Mouse (Mus musculus) stomach, embryonic 15.5 days (tissue): Measurements from ENCODE around the gene Prm2. TPM values are rescaled to one million over a fixed set of nuclear protein-coding genes. Genes with fewer than 3 reads are reported as not detected.

Experiments used
- ATAC-seq: fragments of 200-750 bp; cut with Nextera tagmentation; 2 replicates; pipeline ENCODE4 v1.8.0; 2017; ENCODE audit warnings: low read depth, moderate number of reproducible peaks, moderate TSS enrichment; ENCODE audit not compliant: insufficient read depth, low FRiP score
- H3K27ac ChIP-seq: fragments of 300-500 bp; sonication (generic); 2 replicates; pipeline ENCODE4 v1.5.1; 2015; ENCODE audit warnings: mild to moderate bottlenecking, inconsistent platforms
- H3K27me3 ChIP-seq: fragments of 300-500 bp; sonication (generic); replicated peaks from 2 replicates; pipeline ENCODE4 v1.6.1; 2015; ENCODE audit warnings: inconsistent platforms
- H3K36me3 ChIP-seq: fragments of 300-500 bp; sonication (generic); 2 replicates; pipeline ENCODE4 v1.6.1; 2015; ENCODE audit warnings: inconsistent platforms
- H3K4me1 ChIP-seq: fragments of 300-500 bp; sonication (generic); 2 replicates; pipeline ENCODE4 v1.6.1; 2015; ENCODE audit warnings: inconsistent platforms
- H3K4me2 ChIP-seq: fragments of 300-500 bp; sonication (generic); 2 replicates; pipeline ENCODE4 v1.6.1; 2015; ENCODE audit warnings: mild to moderate bottlenecking, inconsistent platforms
- H3K4me3 ChIP-seq: fragments of 300-500 bp; sonication (generic); replicated peaks from 2 replicates; pipeline ENCODE4 v1.5.1; 2015; ENCODE audit warnings: inconsistent platforms
- H3K9ac ChIP-seq: fragments of 300-500 bp; sonication (generic); 2 replicates; pipeline ENCODE4 v1.6.1; 2015; ENCODE audit warnings: inconsistent platforms
- H3K9me3 ChIP-seq: fragments of 300-500 bp; sonication (generic); 2 replicates; pipeline ENCODE4 v1.6.1; 2016; ENCODE audit warnings: inconsistent platforms
- WGBS: fragments of 180-500 bp; shearing (Covaris S2); methylation state at CpG from one replicate; pipeline ENCODE4 v1.1.7; 2015; 5-methylcytosine and 5-hydroxymethylcytosine counted together
- polyA plus RNA-seq: library from polyadenylated mRNA; unstranded; fragments of >200 nt; fragmentation: Nextera tagmentation; extraction: Ambion mirVana; gene quantifications from 2 replicates; pipeline ENCODE4 v1.2.1, GENCODE M21; 2015

The Prm2 gene
- polyA plus RNA-seq = not detected in 2 replicates

DNA sequence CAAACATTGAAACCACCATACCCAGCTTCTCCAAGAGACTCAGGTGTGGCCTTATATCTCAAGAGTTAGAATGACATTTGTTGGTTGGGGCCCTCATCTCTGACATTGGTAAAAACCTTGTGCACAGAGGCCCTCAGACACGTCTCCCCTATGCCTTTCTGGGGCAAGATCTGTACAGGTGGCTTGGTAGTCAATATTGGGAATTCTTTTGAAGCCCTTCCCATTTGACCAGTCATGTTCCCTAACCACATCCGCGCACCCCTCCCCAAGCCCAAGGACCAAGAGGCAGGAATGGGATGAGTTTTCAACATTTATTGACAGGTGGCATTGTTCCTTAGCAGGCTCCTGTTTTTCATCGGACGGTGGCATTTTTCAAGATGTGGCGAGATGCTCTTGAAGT, at the start of gene Prm2:
Prm2 (minus strand) TSS at position 101 of the 400 bp plus-strand sequence.
- Histone ChIP-seq H3K9me3 (no peaks in the 10 kb centered on the region), H3K4me3 (no peak within 1 kb of the TSS), H3K9ac (no peak within 1 kb of the TSS), H3K4me2 (no peak within 1 kb of the TSS), H3K4me1 (no peaks in the 10 kb centered on the region), H3K27me3 (peaks cover 10% of the 10 kb centered on the region), H3K27ac (no peak within 1 kb of the TSS), H3K36me3 (no peaks in the 10 kb centered on the region)
- WGBS = 73% methylated on average over 6 of the region's 6 CpGs
- no peak for ATAC-seq

DNA sequence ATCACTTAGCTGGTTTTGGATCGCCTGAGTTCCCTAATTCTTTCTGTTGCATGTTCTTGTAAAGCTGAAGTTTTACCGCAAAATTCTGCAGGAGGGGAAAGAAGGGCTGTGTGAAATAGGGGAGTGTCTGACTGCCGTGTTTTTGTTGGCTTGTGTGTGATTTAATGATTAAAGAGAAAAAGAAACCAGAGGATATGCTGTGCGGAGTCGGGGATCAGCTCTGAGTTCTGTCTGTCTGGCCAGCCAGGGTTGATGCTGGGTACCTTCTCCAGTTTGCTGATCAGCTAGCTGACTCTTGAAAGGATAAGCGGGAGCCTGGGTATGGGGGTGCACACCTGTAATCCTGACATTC, 48.4 kb upstream of the Prm2 start:
- WGBS = 40% methylated on average over 6 of the region's 6 CpGs
- Histone ChIP-seq H3K4me2 (peak overlapping the region; percentile 58), H3K36me3 (no peaks in the 10 kb centered on the region), H3K27me3 (no peaks in the 10 kb centered on the region), H3K4me3 (peak overlapping the region; percentile 19), H3K9me3 (no peaks in the 10 kb centered on the region), H3K27ac (peak overlapping the region; percentile 40), H3K9ac (no peak overlapping the region), H3K4me1 (peaks cover 20% of the 10 kb centered on the region)
- ATAC-seq = no peak

DNA sequence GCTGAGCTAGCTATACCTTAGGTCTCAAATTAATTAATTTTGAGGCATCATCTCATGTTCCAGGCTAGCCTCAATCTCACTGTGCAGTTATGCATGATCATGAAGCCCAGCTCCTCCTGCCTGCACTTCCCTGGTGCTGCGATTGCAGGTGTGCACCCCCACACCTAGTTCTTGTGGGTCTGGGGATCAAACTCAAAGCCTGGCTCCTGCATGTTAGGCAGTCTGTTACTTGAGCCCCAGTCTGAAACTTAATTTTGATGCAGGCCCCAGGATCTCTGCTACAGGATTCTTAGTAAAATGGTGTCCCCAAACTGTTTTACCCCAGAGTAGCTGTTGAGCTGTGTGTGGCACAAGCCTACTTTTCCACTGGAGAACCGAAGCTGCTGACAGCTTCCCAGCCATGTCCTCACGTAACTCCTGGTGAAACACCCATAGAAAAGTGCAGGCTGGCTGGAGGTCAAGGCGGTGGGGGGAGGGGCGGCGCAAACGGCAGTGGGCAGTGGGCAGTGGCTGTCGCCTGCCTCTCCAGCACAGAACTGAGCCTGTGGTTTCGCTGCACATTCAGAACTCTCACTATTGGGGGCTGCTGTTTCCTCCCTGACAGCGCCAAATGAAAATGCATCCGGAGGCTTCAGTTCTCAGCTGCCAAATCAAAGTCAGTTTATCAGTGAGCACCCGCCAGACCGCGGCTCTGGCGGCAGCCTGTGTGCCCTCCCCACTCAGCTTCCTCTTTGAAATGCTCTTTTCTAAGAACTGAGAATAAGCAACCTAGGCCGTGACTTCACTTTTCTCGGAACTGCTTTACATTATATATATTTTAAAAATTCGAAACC, 47.8 kb upstream of the Prm2 start:
- no peak for ATAC-seq
- Histone ChIP-seq H3K36me3 (no peaks in the 10 kb centered on the region), H3K4me3 (peak overlapping the region; percentile 19), H3K9me3 (no peaks in the 10 kb centered on the region), H3K9ac (no peak overlapping the region), H3K4me1 (peaks cover 18% of the 10 kb centered on the region), H3K27ac (peak overlapping the region; percentile 40), H3K27me3 (no peaks in the 10 kb centered on the region), H3K4me2 (peak overlapping the region; percentile 58)
- WGBS = 13% methylated on average over 18 of the region's 18 CpGs

DNA sequence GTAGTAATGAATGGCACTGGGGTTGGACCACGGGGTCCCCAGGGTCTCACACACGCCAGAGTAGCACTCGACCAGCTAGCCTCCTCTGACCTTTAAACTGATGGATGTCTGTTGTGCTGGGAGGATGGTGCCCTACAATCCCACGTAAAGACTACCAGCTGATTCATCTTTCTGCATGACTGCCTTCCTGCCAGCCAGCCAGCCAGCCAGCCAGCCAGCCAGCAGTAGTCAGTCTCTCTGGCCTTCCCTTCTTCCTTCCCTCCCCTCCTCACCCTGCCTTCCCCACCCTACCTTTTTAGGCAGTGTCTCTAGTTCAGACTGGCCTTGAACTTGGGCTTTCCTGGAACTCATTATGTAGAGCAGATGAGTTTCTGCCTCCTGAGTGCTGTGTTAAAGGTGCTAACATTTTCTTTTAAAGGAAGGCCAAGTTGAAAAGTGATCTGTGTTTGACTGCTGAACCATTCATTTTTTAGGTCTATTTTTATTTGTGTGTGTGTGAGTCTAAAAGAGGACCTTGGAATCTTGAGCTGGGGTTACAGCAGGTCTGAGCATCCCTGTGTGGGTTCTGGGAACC, 46.4 kb upstream of the Prm2 start:
- Histone ChIP-seq H3K4me2 (no peak overlapping the region), H3K27me3 (no peaks in the 10 kb centered on the region), H3K4me1 (peaks cover 27% of the 10 kb centered on the region), H3K27ac (no peak overlapping the region), H3K36me3 (no peaks in the 10 kb centered on the region), H3K9me3 (no peaks in the 10 kb centered on the region), H3K9ac (no peak overlapping the region), H3K4me3 (no peak overlapping the region)
- ATAC-seq = no peak
- 79% methylated on average over 4 of the region's 4 CpGs for WGBS

DNA sequence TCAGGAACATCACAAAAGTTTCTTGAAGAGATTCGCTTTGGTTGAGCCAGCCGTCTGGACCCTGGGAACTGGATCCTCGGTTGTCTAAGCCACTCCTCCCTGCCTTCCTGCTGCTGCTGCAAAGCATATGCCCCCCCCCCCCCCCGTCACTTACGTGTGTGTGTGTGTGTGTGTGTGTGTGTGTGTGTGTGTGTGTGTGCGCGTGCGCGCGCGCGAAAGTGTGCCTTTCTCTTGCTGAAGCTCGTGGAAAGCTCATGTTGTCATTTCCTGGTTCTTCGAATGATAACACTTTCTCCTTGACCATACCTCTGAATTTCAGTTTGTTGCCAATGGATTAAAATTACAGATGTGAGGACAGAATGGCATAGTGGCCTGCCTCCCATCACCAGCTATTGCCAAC, 44.1 kb upstream of the Prm2 start:
- Histone ChIP-seq H3K9me3 (no peaks in the 10 kb centered on the region), H3K4me1 (peaks cover 39% of the 10 kb centered on the region), H3K27me3 (no peaks in the 10 kb centered on the region), H3K9ac (no peak overlapping the region), H3K36me3 (no peaks in the 10 kb centered on the region), H3K27ac (no peak overlapping the region), H3K4me2 (no peak overlapping the region), H3K4me3 (no peak overlapping the region)
- 87% methylated on average over 12 of the region's 14 CpGs for WGBS
- ATAC-seq = no peak

DNA sequence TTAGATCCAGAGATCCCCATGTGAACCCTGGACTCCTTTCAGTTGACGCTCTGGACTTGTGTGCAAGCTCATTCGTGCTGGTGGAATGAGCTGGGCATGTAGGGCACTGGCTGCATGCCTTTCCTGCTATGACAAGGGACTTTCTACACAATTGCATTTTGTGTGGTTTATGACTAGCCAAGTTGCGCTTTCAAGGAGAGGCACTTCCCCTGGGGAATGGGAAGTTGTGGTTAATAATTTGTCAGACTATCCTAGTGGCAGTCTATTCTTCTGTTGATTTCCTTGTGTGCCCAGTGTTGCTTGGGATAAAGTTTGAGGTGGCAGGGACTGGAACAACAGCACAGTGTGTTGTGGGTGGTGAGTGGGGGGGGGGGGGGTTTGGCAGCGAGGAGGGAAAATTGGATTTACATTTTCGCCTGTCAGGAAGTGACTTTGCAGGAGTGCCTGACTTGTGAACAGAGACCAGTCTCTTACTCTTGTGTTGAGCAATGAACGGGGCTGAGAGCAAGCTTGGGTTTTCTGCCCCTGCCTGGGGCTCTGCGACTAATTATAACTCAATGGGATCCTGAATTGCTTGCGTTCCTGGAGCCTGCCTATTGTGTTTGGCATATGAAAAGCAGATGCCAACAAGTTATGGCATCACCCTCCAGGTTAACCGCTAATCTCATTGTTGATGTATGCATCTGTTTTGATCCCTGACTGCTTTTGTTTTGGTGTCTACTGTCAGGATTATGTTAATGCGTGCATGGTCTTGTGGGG, 42.7 kb upstream of the Prm2 start:
- Histone ChIP-seq H3K4me3 (no peak overlapping the region), H3K36me3 (no peaks in the 10 kb centered on the region), H3K27ac (peak overlapping the region; percentile 80), H3K9me3 (no peaks in the 10 kb centered on the region), H3K4me1 (peaks cover 32% of the 10 kb centered on the region), H3K4me2 (no peak overlapping the region), H3K9ac (no peak overlapping the region), H3K27me3 (no peaks in the 10 kb centered on the region)
- peak; percentile 30; the same call in 1 of the 2 replicates for ATAC-seq
- WGBS = 46% methylated on average over 10 of the region's 10 CpGs

DNA sequence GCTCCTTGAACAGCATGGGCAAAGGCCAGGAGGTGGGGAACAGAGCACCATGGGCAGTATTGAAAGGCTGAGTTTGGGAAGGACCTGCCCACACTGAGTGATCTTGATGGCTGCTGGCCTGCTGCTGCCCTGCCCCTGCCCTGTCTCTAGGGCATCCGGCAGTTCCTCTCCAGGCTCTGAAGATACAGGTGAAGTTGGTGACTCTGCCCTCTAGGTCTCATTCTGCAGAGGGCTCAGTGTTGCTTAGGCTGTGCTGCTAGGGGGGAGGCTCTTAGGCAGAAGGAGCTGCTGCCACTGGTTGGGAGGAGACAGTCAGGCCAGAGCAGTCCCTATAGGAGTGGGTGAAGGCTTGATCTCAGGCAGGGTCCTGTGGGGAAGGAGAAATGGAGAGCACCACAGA, 42.0 kb upstream of the Prm2 start:
- no peaks in the 10 kb centered on the region for H3K36me3 ChIP-seq
- H3K9ac ChIP-seq = no peak overlapping the region
- H3K4me3 ChIP-seq = no peak overlapping the region
- 79% methylated on average over 1 of the region's 1 CpGs for WGBS
- no peaks in the 10 kb centered on the region for H3K9me3 ChIP-seq
- H3K4me1 ChIP-seq = peaks cover 31% of the 10 kb centered on the region
- H3K27me3 ChIP-seq = no peaks in the 10 kb centered on the region
- peak overlapping the region; percentile 80 for H3K27ac ChIP-seq
- ATAC-seq = no peak
- no peak overlapping the region for H3K4me2 ChIP-seq

DNA sequence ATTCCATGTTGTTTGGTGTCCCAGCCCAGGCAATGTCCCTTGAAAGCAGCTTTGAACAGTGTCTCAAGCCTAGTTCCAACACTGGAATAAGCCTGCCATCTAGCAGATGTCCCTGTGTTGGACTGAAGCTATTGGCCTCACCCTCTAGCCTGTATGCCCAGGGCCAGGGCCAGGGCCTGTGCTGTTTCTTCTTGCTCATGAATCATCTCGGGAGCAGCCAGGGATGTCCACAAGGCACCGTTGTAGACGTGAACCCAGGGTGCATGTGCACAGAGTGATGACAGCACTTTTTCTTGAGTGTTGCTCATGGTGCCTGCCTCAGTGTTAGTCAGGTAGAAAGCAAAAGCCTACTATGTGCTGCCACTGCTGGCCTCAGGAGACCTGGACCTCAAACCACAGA, 41.3 kb upstream of the Prm2 start:
- no peak for ATAC-seq
- no peaks in the 10 kb centered on the region for H3K27me3 ChIP-seq
- 84% methylated on average over 3 of the region's 3 CpGs for WGBS
- H3K4me2 ChIP-seq = no peak overlapping the region
- H3K4me3 ChIP-seq = no peak overlapping the region
- H3K4me1 ChIP-seq = peaks cover 31% of the 10 kb centered on the region
- H3K9ac ChIP-seq = no peak overlapping the region
- H3K27ac ChIP-seq = no peak overlapping the region
- no peaks in the 10 kb centered on the region for H3K9me3 ChIP-seq
- H3K36me3 ChIP-seq = no peaks in the 10 kb centered on the region

DNA sequence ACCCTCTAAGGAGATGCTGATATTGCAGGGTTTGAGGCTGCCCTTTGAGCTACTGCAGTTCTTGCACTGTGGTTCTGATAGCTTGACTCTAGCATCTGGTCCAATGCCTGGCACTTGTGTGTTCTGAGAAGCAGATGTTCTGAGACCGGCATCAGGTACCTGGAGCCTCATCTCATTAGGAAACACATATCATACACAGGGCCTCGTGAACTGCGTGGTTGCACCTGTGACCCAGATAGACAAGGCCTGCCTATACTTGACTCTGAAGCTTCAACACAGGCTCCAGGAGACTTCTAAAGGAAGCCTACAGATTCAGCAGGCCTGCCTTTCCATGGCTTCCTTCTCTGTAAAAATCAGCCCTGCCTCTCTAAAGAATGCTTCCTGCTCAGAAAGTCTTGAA, 40.5 kb upstream of the Prm2 start:
- H3K4me1 ChIP-seq = peaks cover 31% of the 10 kb centered on the region
- no peak overlapping the region for H3K27ac ChIP-seq
- no peak overlapping the region for H3K9ac ChIP-seq
- no peaks in the 10 kb centered on the region for H3K27me3 ChIP-seq
- H3K4me3 ChIP-seq = no peak overlapping the region
- H3K36me3 ChIP-seq = no peaks in the 10 kb centered on the region
- no peak for ATAC-seq
- H3K4me2 ChIP-seq = no peak overlapping the region
- WGBS = 92% methylated on average over 3 of the region's 3 CpGs
- H3K9me3 ChIP-seq = no peaks in the 10 kb centered on the region

DNA sequence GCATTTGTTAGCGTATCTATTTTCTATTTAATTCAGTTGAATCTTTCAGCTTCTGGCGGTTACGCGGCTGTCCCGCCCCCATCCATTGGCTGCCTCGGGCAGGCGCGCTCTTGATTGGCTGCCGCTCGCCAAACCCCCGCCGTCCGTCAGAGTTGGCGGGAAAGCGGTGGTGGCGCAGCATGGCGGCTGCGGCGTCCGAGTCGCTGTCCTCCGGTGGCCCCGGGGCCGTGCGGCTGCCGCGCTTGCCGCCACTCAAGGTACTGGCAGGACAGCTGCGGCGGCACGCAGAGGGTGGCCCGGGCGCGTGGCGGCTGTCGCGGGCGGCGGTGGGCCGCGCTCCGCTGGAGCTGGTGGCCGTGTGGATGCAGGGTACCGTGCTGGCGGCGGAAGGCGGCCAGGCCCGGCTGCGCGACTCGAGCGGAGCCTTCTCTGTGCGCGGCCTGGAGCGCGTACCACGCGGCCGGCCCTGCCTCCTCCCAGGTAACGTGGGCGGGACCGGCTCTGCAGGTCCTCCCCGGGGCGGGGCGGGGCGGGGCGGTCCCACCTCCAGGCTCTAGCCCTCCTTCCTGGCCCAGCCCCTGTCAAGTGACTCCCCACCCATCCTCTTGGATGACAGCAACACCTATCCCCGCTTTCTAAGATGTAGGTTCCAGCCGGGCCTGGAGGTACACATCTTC, 39.1 kb upstream of the Prm2 start, which contains the start of gene Rmi2:
Rmi2 (plus strand) TSS at position 149 of the 677 bp plus-strand sequence.
- Histone ChIP-seq H3K9me3 (no peaks in the 10 kb centered on the region), H3K27me3 (no peaks in the 10 kb centered on the region), H3K27ac (peak within 1 kb of the TSS; percentile 91), H3K9ac (peak within 1 kb of the TSS; percentile 81), H3K4me3 (peak within 1 kb of the TSS; percentile 84), H3K4me2 (peak within 1 kb of the TSS; percentile 83), H3K4me1 (peaks cover 31% of the 10 kb centered on the region), H3K36me3 (no peaks in the 10 kb centered on the region)
- WGBS = under 1% methylated on average over 69 of the region's 69 CpGs
- ATAC-seq = peak; percentile 95

DNA sequence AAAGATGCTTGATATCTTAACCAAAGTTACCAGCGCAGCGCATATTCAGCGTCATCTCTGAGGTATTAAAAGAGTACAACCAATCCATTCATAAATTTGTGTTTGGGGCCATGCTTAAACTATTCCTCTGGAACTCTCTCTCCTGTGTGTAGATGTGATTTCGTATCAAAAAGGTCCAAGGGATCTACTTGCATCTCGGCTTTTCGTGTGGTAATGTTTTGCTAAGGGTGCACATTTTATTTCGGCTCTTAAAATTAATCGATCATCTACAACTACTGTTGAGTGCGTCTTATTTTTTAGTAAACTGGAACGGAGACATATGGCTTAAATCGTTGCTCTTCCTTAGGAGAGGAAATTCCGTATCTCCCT, 38.6 kb upstream of the Prm2 start:
- Histone ChIP-seq H3K27ac (no peak overlapping the region), H3K27me3 (no peaks in the 10 kb centered on the region), H3K9me3 (no peaks in the 10 kb centered on the region), H3K4me2 (peak overlapping the region; percentile 83), H3K36me3 (no peaks in the 10 kb centered on the region), H3K4me1 (peaks cover 29% of the 10 kb centered on the region), H3K4me3 (peak overlapping the region; percentile 84), H3K9ac (no peak overlapping the region)
- 8% methylated on average over 12 of the region's 12 CpGs for WGBS
- ATAC-seq = no peak
